In genomic region chr7:66365411-66365810, GRCm38 (mm10) we compare ENCODE assay signal across 26 mouse cellular contexts. TPM values are rescaled to one million over a fixed set of nuclear protein-coding genes. Genes with fewer than 3 reads are reported as not detected.
DNase-seq lines count a peak whose midpoint lies in the region; ATAC-seq and TF ChIP-seq lines count a peak whose summit lies in the region.
"Had no signal": no experiment of that assay in that cellular context is flagged by ENCODE, and none has a peak within 500 bp of the region (broad histone marks: within the 10 kb centered on the region; RNA-seq: fewer than 3 reads in every experiment).

No protein-coding gene starts in this region.

- no peak overlapping the region for H3K4me3 ChIP-seq in liver, adult 2 months (ENCODE audit: insufficient read depth, low read depth, low read length)
- H3K4me3 ChIP-seq in liver, postnatal 0 days (ENCODE audit: low read depth, low read length) = no peak overlapping the region
- H3K4me3 ChIP-seq in forebrain, embryonic 10.5 days = no peak overlapping the region
- H3K4me3 ChIP-seq: embryonic facial prominence, embryonic 12.5 days; heart, adult 2 months; hindbrain, embryonic 15.5 days; layer of hippocampus, adult 2 months; liver, embryonic 13.5 days had no signal

- H3K9ac ChIP-seq in liver, adult 2 months (ENCODE audit: low read depth, low read length) = no peak overlapping the region
- H3K9ac ChIP-seq in liver, postnatal 0 days (replicated peaks) = no peak overlapping the region
- H3K9ac ChIP-seq: embryonic facial prominence, embryonic 12.5 days; hindbrain, embryonic 15.5 days; liver, embryonic 13.5 days had no signal

- no peak for TF ChIP-seq CTCF in liver, adult 2 months (IDR thresholded peaks at IDR 0.05; ENCODE audit: low read depth, low read length)
- TF ChIP-seq CTCF in liver, postnatal 0 days (IDR thresholded peaks at IDR 0.05; ENCODE audit: low read depth) = no peak

- no peaks in the 10 kb centered on the region for H3K27me3 ChIP-seq in liver, adult 2 months (ENCODE audit: control insufficient read depth, insufficient read depth, low read length)
- no peaks in the 10 kb centered on the region for H3K27me3 ChIP-seq in liver, postnatal 0 days (ENCODE audit: insufficient read depth, low read length)
- H3K27me3 ChIP-seq in forebrain, embryonic 10.5 days (ENCODE audit: poor library complexity, severe bottlenecking) = no peaks in the 10 kb centered on the region
- H3K27me3 ChIP-seq: embryonic facial prominence, embryonic 12.5 days; hindbrain, embryonic 15.5 days; liver, embryonic 13.5 days; Patski had no signal

- intact Hi-C loops in heart, postnatal 36 days (cut with DNase I) = no loop called here

- WGBS in liver, adult 2 months = 84% methylated on average over 2 of the region's 2 CpGs
- WGBS in liver, postnatal 0 days (ENCODE audit: insufficient replicate concordance) = 73% methylated on average over 2 of the region's 2 CpGs
- WGBS in forebrain, embryonic 10.5 days = 84% methylated on average over 2 of the region's 2 CpGs

- DNase-seq in heart, adult 9 months (ENCODE audit: low spot score in 2 of 2) = peak; percentile 21 to 24
- DNase-seq in heart, postnatal 36 days = no peak
- DNase-seq in liver, adult 2 months (ENCODE audit: extremely low read depth, low read depth, low spot score) = no peak
- no peak for DNase-seq in liver, postnatal 0 days
- DNase-seq in 3134 (ENCODE audit: extremely low read depth, insufficient read length, low spot score) (peak; percentile 48), NIH3T3 (ENCODE audit: low read depth) (peak; percentile 29)
- DNase-seq in layer of hippocampus, postnatal 25 days (ENCODE audit: extremely low spot score in 1 of 2, low spot score in 1 of 2) = no peak
- DNase-seq in forebrain, embryonic 10.5 days (ENCODE audit: extremely low spot score, low spot score) = no peak
- DNase-seq: adrenal gland, adult 8-10 months; cerebellum, adult 9-11 months; liver, embryonic 13.5 days; right cerebral cortex, postnatal 4 days; thymus, postnatal 36 days had no signal

- no peak overlapping the region for H3K4me2 ChIP-seq in liver, postnatal 0 days (ENCODE audit: low read depth, low read length)
- H3K4me2 ChIP-seq: embryonic facial prominence, embryonic 12.5 days; hindbrain, embryonic 15.5 days; liver, embryonic 13.5 days had no signal

- peak overlapping the region; percentile 23 for H3K27ac ChIP-seq in liver, adult 2 months (replicated peaks; ENCODE audit: insufficient read depth, low read depth, low read length)
- H3K27ac ChIP-seq in liver, postnatal 0 days (ENCODE audit: low read depth) = no peak overlapping the region
- H3K27ac ChIP-seq in forebrain, embryonic 10.5 days = no peak overlapping the region
- H3K27ac ChIP-seq: hindbrain, embryonic 15.5 days; layer of hippocampus, adult 2 months; liver, embryonic 13.5 days had no signal

- no peak for TF ChIP-seq EP300 in liver, postnatal 0 days (IDR thresholded peaks at IDR 0.05; ENCODE audit: low read depth)

- no peak for TF ChIP-seq POLR2A in liver, adult 2 months (IDR thresholded peaks at IDR 0.05; ENCODE audit: extremely low read depth, insufficient read depth, low read length)

- 0 out of 2 replicates have a peak, but pooled peaks cover 2% of the 10 kb centered on the region for H3K4me1 ChIP-seq in liver, adult 2 months (ENCODE audit: control insufficient read depth, insufficient read depth, low read length)
- H3K4me1 ChIP-seq in liver, postnatal 0 days (ENCODE audit: insufficient read depth) = 0 out of 2 replicates have a peak, but pooled peaks cover 3% of the 10 kb centered on the region
- 0 out of 2 replicates have a peak, but pooled peaks cover 4% of the 10 kb centered on the region for H3K4me1 ChIP-seq in forebrain, embryonic 10.5 days
- H3K4me1 ChIP-seq: hindbrain, embryonic 15.5 days had no signal

- no peak for ATAC-seq in liver, postnatal 0 days
- ATAC-seq: forebrain, embryonic 16.5 days; intestine, postnatal 0 days had no signal

- peaks cover 3% of the 10 kb centered on the region; the same call in 1 of the 2 replicates for H3K9me3 ChIP-seq in liver, postnatal 0 days (ENCODE audit: low read length)
- H3K9me3 ChIP-seq in forebrain, embryonic 10.5 days = peaks cover 13% of the 10 kb centered on the region; the same call in 1 of the 2 replicates
- H3K9me3 ChIP-seq: hindbrain, embryonic 15.5 days had no signal

- H3K36me3 ChIP-seq in liver, adult 2 months (ENCODE audit: control insufficient read depth, insufficient read depth, low read length) = no peaks in the 10 kb centered on the region
- H3K36me3 ChIP-seq in liver, postnatal 0 days (replicated peaks; ENCODE audit: insufficient read depth, low read length) = no peaks in the 10 kb centered on the region
- no peaks in the 10 kb centered on the region for H3K36me3 ChIP-seq in forebrain, embryonic 10.5 days (replicated peaks)
- H3K36me3 ChIP-seq: embryonic facial prominence, embryonic 12.5 days; hindbrain, embryonic 15.5 days had no signal

- H3K79me2 ChIP-seq in liver, adult 2 months (ENCODE audit: control insufficient read depth, insufficient read depth, low read length) = no peaks in the 10 kb centered on the region

RNA-seq across cellular contexts. Expression of gene Gm10974, which starts 0.3 kb away (rescaled TPM):
- not detected for total RNA-seq in heart, postnatal 36 days (2021)
- total RNA-seq in liver, adult 2 months (2014; rRNA removed) = not detected in 2 replicates
- not detected in 2 replicates for polyA plus RNA-seq in liver, adult 2 months (2012; rRNA removed)
- not detected in 2 replicates for polyA plus RNA-seq in liver, postnatal 0 days (2015; fragmentation: Nextera tagmentation; extraction: Ambion mirVana)
- total RNA-seq in layer of hippocampus, postnatal 25 days (2021) = not detected
- polyA plus RNA-seq in forebrain, embryonic 10.5 days (2016; fragmentation: Nextera tagmentation; extraction: Ambion mirVana) = not detected in 2 replicates
- total RNA-seq: adrenal gland, adult 8-10 months; heart, adult 2 months; heart, postnatal 25 days; layer of hippocampus, adult 2 months; left cerebral cortex, postnatal 36 days; megakaryocyte-erythroid progenitor cell, adult 5-6 weeks; midbrain, postnatal 0 days had no signal
- polyA plus RNA-seq: cortical plate, adult 2 months; embryonic facial prominence, embryonic 12.5 days; forebrain, embryonic 16.5 days; heart, adult 2 months; hindbrain, embryonic 15.5 days; intestine, postnatal 0 days; kidney, postnatal 0 days; liver, embryonic 13.5 days; midbrain, postnatal 0 days; Patski had no signal

RNA-seq across cellular contexts. Expression of gene Lrrk1, which starts 22.7 kb away (rescaled TPM):
- 10 to 100 TPM; 10.2 to 10.9 TPM for total RNA-seq in heart, postnatal 36 days (2021)
- total RNA-seq in liver, adult 2 months (2014; rRNA removed) = 7.4 and 7.8 TPM in 2 replicates
- 10.4 and 15.0 TPM in 2 replicates for polyA plus RNA-seq in liver, adult 2 months (2012; rRNA removed)
- 2.6 and 3.0 TPM in 2 replicates for polyA plus RNA-seq in liver, postnatal 0 days (2015; fragmentation: Nextera tagmentation; extraction: Ambion mirVana)
- 1 to 10 TPM; 2.4 to 2.9 TPM for total RNA-seq in layer of hippocampus, postnatal 25 days (2021)
- 5.8 TPM in 2 replicates for polyA plus RNA-seq in forebrain, embryonic 10.5 days (2016; fragmentation: Nextera tagmentation; extraction: Ambion mirVana)

Comparison
In these comparisons a context has a peak if more than half of its experiments do, and no peak if none do; other contexts are left out.
1. DNase-seq: peak in heart, adult 9 months (2 of 2), 3134 (single experiment) and NIH3T3 (single experiment); none in heart, postnatal 36 days (0 of 2), liver, adult 2 months (single experiment), liver, postnatal 0 days (single experiment), layer of hippocampus, postnatal 25 days (0 of 2) and forebrain, embryonic 10.5 days (single experiment).